Mouse (Mus musculus): Measurements from ENCODE around the gene Pet100.

GRCm38 (mm10) chr8:3654726-3655508 is 33.6 kb downstream of the Pet100 start:
- no peak for TF ChIP-seq GATA1 (IDR thresholded peaks at IDR 0.05; ENCODE audit: low read length)
- TF ChIP-seq TAL1 (IDR thresholded peaks at IDR 0.05; ENCODE audit: low read length): no peak
